Mouse (Mus musculus) stomach, embryonic 16.5 days (tissue): ENCODE measurements around the gene Gnptg. TPM values are rescaled to one million over a fixed set of nuclear protein-coding genes. Genes with fewer than 3 reads are reported as not detected.
"Not testable (repeated sequence)": the region's sequence is repeated elsewhere in the genome, so short reads cannot be mapped to it uniquely, and the experiment has no call there.

Experiments used
- ATAC-seq: fragments of 200-750 bp; cut with Nextera tagmentation; 2 replicates; pipeline ENCODE4 v1.8.0; 2017; ENCODE audit warnings: moderate number of reproducible peaks, moderate TSS enrichment; ENCODE audit not compliant: insufficient read depth, low FRiP score
- H3K27ac ChIP-seq: fragments of 300-500 bp; sonication (generic); 2 replicates; pipeline ENCODE4 v1.5.1; 2014; ENCODE audit warnings: low read length
- H3K27me3 ChIP-seq: fragments of 300-500 bp; sonication (generic); 2 replicates; pipeline ENCODE4 v1.6.1; 2014; ENCODE audit warnings: low read length, control low read depth, mixed read lengths; ENCODE audit not compliant: control insufficient read depth, insufficient read depth
- H3K36me3 ChIP-seq: fragments of 300-500 bp; sonication (generic); 2 replicates; pipeline ENCODE4 v1.6.1; 2014; ENCODE audit warnings: low read length; ENCODE audit not compliant: control insufficient read depth, insufficient read depth
- H3K4me1 ChIP-seq: fragments of 300-500 bp; sonication (generic); 2 replicates; pipeline ENCODE4 v1.6.1; 2014; ENCODE audit warnings: low read length, control low read depth, mixed read lengths; ENCODE audit not compliant: control insufficient read depth, insufficient read depth
- H3K4me2 ChIP-seq: fragments of 300-500 bp; sonication (generic); 2 replicates; pipeline ENCODE4 v1.6.1; 2014; ENCODE audit warnings: low read depth, low read length, mixed read lengths
- H3K4me3 ChIP-seq: fragments of 300-500 bp; sonication (generic); replicated peaks from 2 replicates; pipeline ENCODE4 v1.5.1; 2014; ENCODE audit warnings: mild to moderate bottlenecking, low read length
- H3K9ac ChIP-seq: fragments of 300-500 bp; sonication (generic); 2 replicates; pipeline ENCODE4 v1.6.1; 2014; ENCODE audit warnings: low read length
- H3K9me3 ChIP-seq: fragments of 300-500 bp; sonication (generic); replicated peaks from 2 replicates; pipeline ENCODE4 v1.6.1; 2016; ENCODE audit warnings: low read length, control low read depth; ENCODE audit not compliant: control insufficient read depth
- WGBS: fragments of 180-500 bp; shearing (Covaris S2); extraction: QIAGEN DNeasy Blood & Tissue Kit; methylation state at CpG from one replicate; pipeline ENCODE4 v1.1.7; 2014; 5-methylcytosine and 5-hydroxymethylcytosine counted together
- polyA plus RNA-seq: library from polyadenylated mRNA; unstranded; fragments of >200 nt; fragmentation: Nextera tagmentation; extraction: Ambion mirVana; gene quantifications from 2 replicates; pipeline ENCODE4 v1.2.1, GENCODE M21; 2015

The Gnptg gene
- polyA plus RNA-seq, 1 experiment from 2014 or later: 39.9 TPM

GRCm38 (mm10) chr17:25224586-25225222 lies 15.2 kb downstream of the Gnptg start:
- H3K4me2 ChIP-seq: no peak overlapping the region

DNA sequence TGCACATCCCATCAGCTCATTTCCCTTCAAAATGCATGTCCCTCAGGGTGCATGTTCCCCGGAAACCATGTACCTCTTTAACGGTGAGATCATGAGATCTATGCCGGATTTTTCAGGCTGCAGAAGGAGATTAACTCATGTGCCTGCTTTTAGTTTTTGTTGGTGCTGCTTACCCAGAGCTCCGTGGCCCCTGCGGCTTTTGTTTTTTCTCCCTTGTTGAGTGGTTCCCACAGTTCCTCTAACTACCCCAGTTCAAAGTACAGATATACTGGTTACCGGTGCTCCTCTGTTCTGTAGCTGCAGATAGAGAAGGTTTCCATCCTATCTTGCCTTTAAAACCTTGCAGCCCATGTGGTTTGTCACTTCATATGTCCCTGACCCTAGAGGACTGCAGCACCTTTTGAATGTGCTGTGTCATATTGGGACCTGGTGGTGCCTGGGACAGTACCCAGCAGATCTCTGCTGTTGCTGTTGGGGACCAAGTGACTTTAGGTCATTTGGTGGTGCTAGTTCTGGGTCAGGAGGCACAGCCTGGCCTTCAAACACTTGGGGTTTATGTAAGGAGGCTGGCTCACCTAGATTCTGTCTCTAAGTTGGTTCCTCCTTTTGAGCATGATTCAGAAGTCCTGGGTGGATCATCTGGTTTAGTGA lies 16.8 kb downstream of the Gnptg start:
- Histone ChIP-seq H3K4me3 (peak overlapping the region; percentile 26), H3K4me2 (peak overlapping the region; percentile 69), H3K36me3 (no peaks in the 10 kb centered on the region), H3K9ac (no peak overlapping the region; the same call in 1 of the 2 replicates), H3K27me3 (no peaks in the 10 kb centered on the region), H3K4me1 (peaks cover 15% of the 10 kb centered on the region), H3K9me3 (no peaks in the 10 kb centered on the region), H3K27ac (no peak overlapping the region)
- no peak for ATAC-seq
- 50% methylated on average over 6 of the region's 6 CpGs for WGBS

More at GRCm38 (mm10) chr17:25224586-25225222, 15.2 kb downstream of the Gnptg start:
- WGBS: 88% methylated on average over 7 of the region's 7 CpGs
- H3K4me1 ChIP-seq: peaks cover 15% of the 10 kb centered on the region
- no peak for ATAC-seq
- no peak overlapping the region for H3K27ac ChIP-seq
- no peak overlapping the region for H3K4me3 ChIP-seq
- no peaks in the 10 kb centered on the region for H3K36me3 ChIP-seq
- no peak overlapping the region for H3K9ac ChIP-seq
- H3K27me3 ChIP-seq: no peaks in the 10 kb centered on the region
- H3K9me3 ChIP-seq: no peaks in the 10 kb centered on the region

GRCm38 (mm10) chr17:25222504-25222940 lies 17.4 kb downstream of the Gnptg start:
- not testable (repeated sequence) for H3K36me3 ChIP-seq, H3K9me3 ChIP-seq, H3K27me3 ChIP-seq, H3K27ac ChIP-seq
- ATAC-seq: peak; percentile 86
- Histone ChIP-seq H3K4me2 (peak overlapping the region; percentile 69), H3K9ac (peak overlapping the region; percentile 34), H3K4me3 (peak overlapping the region; percentile 47), H3K4me1 (peaks cover 15% of the 10 kb centered on the region)
- WGBS: 15% methylated on average over 9 of the region's 28 CpGs

GRCm38 (mm10) chr17:25221821-25222503 lies 18.0 kb downstream of the Gnptg start:
- H3K4me3 ChIP-seq: peak overlapping the region; percentile 47
- H3K27me3 ChIP-seq: no peaks in the 10 kb centered on the region
- peak overlapping the region; percentile 71 for H3K9ac ChIP-seq
- no peaks in the 10 kb centered on the region for H3K36me3 ChIP-seq
- 3% methylated on average over 21 of the region's 30 CpGs for WGBS
- no peaks in the 10 kb centered on the region for H3K9me3 ChIP-seq
- peak overlapping the region; percentile 66; the same call in 1 of the 2 replicates for H3K27ac ChIP-seq
- peaks cover 15% of the 10 kb centered on the region for H3K4me1 ChIP-seq
- H3K4me2 ChIP-seq: peak overlapping the region; percentile 69
- peak; percentile 92 for ATAC-seq

GRCm38 (mm10) chr17:25220746-25221145 lies 19.2 kb downstream of the Gnptg start:
- no peak for ATAC-seq
- H3K9me3 ChIP-seq: no peaks in the 10 kb centered on the region

GRCm38 (mm10) chr17:25219492-25220295 lies 20.2 kb downstream of the Gnptg start:
- WGBS: 92% methylated on average over 15 of the region's 15 CpGs
- H3K4me1 ChIP-seq: peaks cover 15% of the 10 kb centered on the region
- no peak overlapping the region for H3K27ac ChIP-seq
- H3K4me2 ChIP-seq: no peak overlapping the region
- H3K4me3 ChIP-seq: no peak overlapping the region
- no peak overlapping the region for H3K9ac ChIP-seq
- no peaks in the 10 kb centered on the region for H3K27me3 ChIP-seq
- no peak for ATAC-seq
- H3K9me3 ChIP-seq: no peaks in the 10 kb centered on the region
- H3K36me3 ChIP-seq: peaks cover 10% of the 10 kb centered on the region; the same call in 1 of the 2 replicates

More at GRCm38 (mm10) chr17:25220746-25221145, 19.2 kb downstream of the Gnptg start:
- 0 out of 2 replicates have a peak, but pooled peaks cover 7% of the 10 kb centered on the region for H3K36me3 ChIP-seq
- peaks cover 15% of the 10 kb centered on the region for H3K4me1 ChIP-seq
- H3K4me3 ChIP-seq: no peak overlapping the region
- WGBS: 81% methylated on average over 1 of the region's 1 CpGs
- H3K9ac ChIP-seq: no peak overlapping the region
- no peaks in the 10 kb centered on the region for H3K27me3 ChIP-seq
- no peak overlapping the region for H3K27ac ChIP-seq
- H3K4me2 ChIP-seq: no peak overlapping the region

DNA sequence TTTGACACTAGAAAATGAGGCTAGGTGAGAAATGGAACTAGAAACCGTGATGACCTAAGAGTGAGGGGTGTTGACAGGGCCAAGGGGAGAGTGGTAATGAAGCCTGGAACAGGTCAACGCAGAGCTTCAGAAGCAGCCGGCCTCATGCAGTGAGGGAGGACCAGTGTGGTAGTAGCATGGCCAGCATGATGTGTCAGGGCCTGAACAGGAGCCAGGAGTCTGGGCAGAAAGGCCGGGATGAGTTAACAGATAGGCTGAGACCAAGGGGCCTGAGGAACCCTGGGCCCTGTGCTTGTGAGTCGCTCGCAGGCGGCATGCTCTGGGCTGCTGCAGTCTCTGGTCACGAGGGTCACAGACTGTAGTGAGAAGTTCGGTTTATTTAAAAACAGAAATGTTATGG lies 21.0 kb downstream of the Gnptg start:
- WGBS: 89% methylated on average over 9 of the region's 9 CpGs

DNA sequence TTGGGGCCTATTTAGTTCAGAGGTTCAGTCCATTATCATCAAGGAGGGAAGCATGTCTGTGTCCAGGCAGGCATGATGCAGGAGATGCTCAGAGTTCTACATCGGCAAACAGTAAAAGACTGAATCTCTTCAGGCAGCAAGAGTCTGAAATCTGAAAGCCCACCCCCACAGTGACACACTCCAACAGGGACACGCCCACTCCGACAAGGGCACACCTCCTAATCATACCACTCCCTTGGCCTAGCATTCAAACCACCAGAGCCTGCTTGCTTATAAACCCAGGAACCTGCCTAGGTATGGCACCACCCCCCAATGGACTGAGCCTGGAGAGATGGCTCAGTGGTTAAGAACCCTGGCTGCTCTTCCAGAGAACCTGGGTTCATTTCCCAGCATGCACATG lies 24.5 kb downstream of the Gnptg start:
- 77% methylated on average over 3 of the region's 3 CpGs for WGBS
- H3K4me3 ChIP-seq: no peak overlapping the region
- H3K4me1 ChIP-seq: no peaks in the 10 kb centered on the region
- peaks cover 25% of the 10 kb centered on the region; the same call in 1 of the 2 replicates for H3K36me3 ChIP-seq
- H3K27ac ChIP-seq: no peak overlapping the region
- no peak overlapping the region for H3K9ac ChIP-seq
- H3K27me3 ChIP-seq: no peaks in the 10 kb centered on the region
- no peaks in the 10 kb centered on the region for H3K9me3 ChIP-seq
- ATAC-seq: no peak
- no peak overlapping the region for H3K4me2 ChIP-seq

More for the DNA sequence above, 21.0 kb downstream of the Gnptg start:
- Histone ChIP-seq H3K9ac (no peak overlapping the region), H3K27ac (no peak overlapping the region), H3K4me1 (peaks cover 15% of the 10 kb centered on the region), H3K9me3 (no peaks in the 10 kb centered on the region), H3K36me3 (peaks cover 18% of the 10 kb centered on the region; the same call in 1 of the 2 replicates), H3K4me3 (no peak overlapping the region), H3K4me2 (no peak overlapping the region), H3K27me3 (no peaks in the 10 kb centered on the region)
- ATAC-seq: no peak
